Mouse (Mus musculus): Measurements from ENCODE around the gene Ikzf1. TPM values are rescaled to one million over a fixed set of nuclear protein-coding genes. Genes with fewer than 3 reads are reported as not detected.

The Ikzf1 gene
- total RNA-seq (2021) = under 1 TPM; 0.18 to 0.43 TPM
- long read RNA-seq, experiment 1 = 0 reads
- long read RNA-seq, experiment 2 = 0 reads

- no peak for DNase-seq (ENCODE audit: low spot score)
Measured at GRCm38 (mm10) chr11:11684930-11685852, at the start of gene Ikzf1. Ikzf1 (plus strand) TSS chr11:11685003.

- DNase-seq (ENCODE audit: low spot score) = no peak
Measured at GRCm38 (mm10) chr11:11644303-11644702, 40.5 kb upstream of the Ikzf1 start.

- no peak for DNase-seq (ENCODE audit: low spot score)
Measured at GRCm38 (mm10) chr11:11656388-11656787, 28.4 kb upstream of the Ikzf1 start.

- no peak for DNase-seq (ENCODE audit: low spot score)
Measured at GRCm38 (mm10) chr11:11656995-11657530, 27.7 kb upstream of the Ikzf1 start.

GRCm38 (mm10) chr11:11657634-11658033, 27.2 kb upstream of the Ikzf1 start:
- DNase-seq (ENCODE audit: low spot score) = no peak

- DNase-seq (ENCODE audit: low spot score) = no peak
Measured at GRCm38 (mm10) chr11:11658834-11659233, 26.0 kb upstream of the Ikzf1 start.

- no peak for DNase-seq (ENCODE audit: low spot score)
Measured at GRCm38 (mm10) chr11:11660651-11661050, 24.2 kb upstream of the Ikzf1 start.

GRCm38 (mm10) chr11:11667254-11667921, 17.4 kb upstream of the Ikzf1 start:
- DNase-seq (ENCODE audit: low spot score) = no peak

GRCm38 (mm10) chr11:11667922-11668290, 16.9 kb upstream of the Ikzf1 start:
- no peak for DNase-seq (ENCODE audit: low spot score)

GRCm38 (mm10) chr11:11672974-11673373, 11.8 kb upstream of the Ikzf1 start:
- no peak for DNase-seq (ENCODE audit: low spot score)

GRCm38 (mm10) chr11:11675063-11675462, 9.7 kb upstream of the Ikzf1 start:
- no peak for DNase-seq (ENCODE audit: low spot score)

GRCm38 (mm10) chr11:11676068-11676741, 8.6 kb upstream of the Ikzf1 start:
- no peak for DNase-seq (ENCODE audit: low spot score)

GRCm38 (mm10) chr11:11677165-11677564, 7.6 kb upstream of the Ikzf1 start:
- DNase-seq (ENCODE audit: low spot score) = no peak

- no peak for DNase-seq (ENCODE audit: low spot score)
Measured at GRCm38 (mm10) chr11:11678972-11679371, 5.8 kb upstream of the Ikzf1 start.

GRCm38 (mm10) chr11:11684056-11684929, 510 bp upstream of the Ikzf1 start:
- no peak for DNase-seq (ENCODE audit: low spot score)

GRCm38 (mm10) chr11:11685853-11686395, 1.1 kb downstream of the Ikzf1 start:
- DNase-seq (ENCODE audit: low spot score) = peak; percentile 25

GRCm38 (mm10) chr11:11686569-11687051, 1.8 kb downstream of the Ikzf1 start:
- DNase-seq (ENCODE audit: low spot score) = no peak

- no peak for DNase-seq (ENCODE audit: low spot score)
Measured at GRCm38 (mm10) chr11:11687551-11688185, 2.9 kb downstream of the Ikzf1 start.

GRCm38 (mm10) chr11:11688766-11689330, 4.0 kb downstream of the Ikzf1 start:
- DNase-seq (ENCODE audit: low spot score) = no peak

- DNase-seq (ENCODE audit: low spot score) = no peak
Measured at GRCm38 (mm10) chr11:11689701-11690058, 4.9 kb downstream of the Ikzf1 start.

All from gastrocnemius, adult 18-20 months (tissue).